Mouse (Mus musculus) kidney, adult 11 months (tissue): Measurements from ENCODE around the gene Diablo.

Experiments used
- DNase-seq: peaks from one replicate; pipeline ENCODE4 v3.0.0; 2022

Gene Diablo

DNA sequence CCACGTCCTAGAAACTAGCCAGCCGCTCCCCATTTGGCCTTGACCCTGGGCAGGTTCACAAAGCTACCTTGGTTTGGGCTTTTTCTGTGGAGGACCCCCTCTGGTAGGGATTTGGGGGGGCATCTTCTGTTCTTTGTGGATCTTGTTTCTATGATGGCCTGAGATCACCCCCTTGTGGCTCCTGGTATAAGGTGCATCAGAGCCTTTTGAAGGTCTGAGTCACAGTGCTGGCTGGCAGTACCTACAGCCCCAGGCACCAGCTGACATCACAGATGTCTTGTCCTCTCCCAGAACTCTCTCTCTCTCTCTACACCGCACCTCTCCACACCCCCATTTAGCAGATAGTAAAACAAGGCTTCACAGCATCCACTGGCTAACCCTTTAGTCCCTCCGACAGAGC, 24.3 kb downstream of the Diablo start:
- no peak for DNase-seq

DNA sequence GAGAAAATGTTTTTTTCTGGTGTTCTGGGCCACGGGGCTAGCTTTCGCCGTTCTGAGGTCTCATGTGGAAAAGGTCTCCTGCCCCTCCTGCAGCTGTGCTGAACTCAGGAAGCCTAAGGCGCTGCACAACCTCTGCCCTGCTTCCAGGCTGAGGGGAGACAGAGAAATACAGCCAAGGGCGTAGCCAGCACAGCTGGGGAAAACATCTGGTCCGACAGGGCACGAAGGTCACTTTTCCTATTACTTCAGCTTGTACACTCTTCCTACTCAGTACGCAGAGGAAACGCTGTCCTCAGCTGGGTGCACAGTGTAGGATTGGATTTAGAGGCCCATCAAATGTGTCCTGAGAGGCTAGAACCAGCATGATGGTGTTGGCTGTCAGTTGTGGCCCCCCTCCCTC, 34.0 kb downstream of the Diablo start:
- no peak for DNase-seq

DNA sequence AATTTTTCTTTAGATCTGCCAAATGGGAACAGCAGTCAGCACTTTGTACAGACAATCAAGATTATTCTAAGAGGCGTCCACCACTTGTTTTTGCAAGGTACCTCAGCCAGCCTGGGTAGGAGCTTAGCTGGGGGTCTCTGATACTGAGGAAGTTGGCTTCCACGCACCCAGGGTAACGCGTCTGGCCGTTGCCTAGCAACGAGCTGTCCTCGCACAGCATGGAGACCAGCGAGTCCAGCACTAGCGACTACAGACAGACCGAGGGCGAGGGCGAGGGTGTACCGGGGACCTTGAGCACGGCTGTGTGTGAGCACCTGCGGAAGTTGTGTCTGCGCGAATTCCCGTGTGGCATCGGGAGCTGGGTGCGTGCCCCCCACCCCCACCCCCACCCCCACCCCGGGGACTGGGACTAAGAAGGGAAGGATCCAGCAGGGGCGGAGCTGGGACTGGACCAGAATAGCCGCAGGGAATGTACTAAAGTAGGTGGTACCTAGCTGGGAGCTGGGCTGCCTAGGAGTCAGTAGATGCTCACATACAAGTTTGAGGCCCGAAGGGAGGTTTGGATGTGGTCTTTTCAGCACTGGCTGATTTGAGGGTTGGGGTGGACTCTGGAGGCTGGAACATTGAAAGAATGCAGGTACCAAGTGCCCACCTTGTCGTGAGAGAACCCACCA, 34.7 kb downstream of the Diablo start, which contains the start of the genes Lrrc43 and Il31:
Gene Lrrc43, plus strand, starts transcription at position 194 of the 674 bp plus-strand sequence.
Gene Il31, minus strand, starts transcription at position 378 of the 674 bp plus-strand sequence.
- no peak for DNase-seq

DNA sequence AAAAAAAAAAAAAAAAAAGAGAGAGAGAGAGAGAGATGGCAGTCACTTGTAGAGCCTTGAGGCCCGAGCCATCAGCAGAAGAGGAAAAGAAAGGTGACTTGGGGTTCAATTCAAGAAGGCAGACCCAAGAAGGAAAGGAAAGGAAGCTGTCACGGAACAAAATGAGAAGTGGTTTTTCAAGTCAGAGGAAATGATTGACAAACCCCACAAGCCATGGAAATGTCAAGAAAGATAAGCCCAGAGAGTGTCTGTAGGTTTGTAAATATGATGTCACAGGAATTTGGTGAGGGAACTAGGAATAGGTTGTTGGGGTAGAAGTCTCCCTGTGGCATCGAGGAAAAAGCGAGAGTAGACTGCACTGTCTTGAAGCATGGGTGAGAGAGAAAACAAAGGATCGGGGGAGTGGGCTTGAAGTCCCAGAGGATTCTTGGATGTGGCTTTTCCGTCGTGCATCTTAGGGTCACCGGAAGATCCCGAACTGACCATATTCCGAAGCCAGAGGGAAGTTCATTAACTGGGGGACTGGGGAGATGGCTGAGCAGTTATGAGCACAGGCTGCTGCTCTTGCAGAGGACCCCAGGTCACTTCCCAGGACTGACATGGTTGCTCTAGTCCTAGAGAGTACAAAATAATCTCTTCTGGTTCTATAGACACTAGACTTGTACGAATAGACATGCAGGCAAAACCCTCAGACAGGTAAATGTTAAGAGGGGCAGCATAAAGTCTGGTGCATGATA, 36.1 kb downstream of the Diablo start:
- DNase-seq = no peak

DNA sequence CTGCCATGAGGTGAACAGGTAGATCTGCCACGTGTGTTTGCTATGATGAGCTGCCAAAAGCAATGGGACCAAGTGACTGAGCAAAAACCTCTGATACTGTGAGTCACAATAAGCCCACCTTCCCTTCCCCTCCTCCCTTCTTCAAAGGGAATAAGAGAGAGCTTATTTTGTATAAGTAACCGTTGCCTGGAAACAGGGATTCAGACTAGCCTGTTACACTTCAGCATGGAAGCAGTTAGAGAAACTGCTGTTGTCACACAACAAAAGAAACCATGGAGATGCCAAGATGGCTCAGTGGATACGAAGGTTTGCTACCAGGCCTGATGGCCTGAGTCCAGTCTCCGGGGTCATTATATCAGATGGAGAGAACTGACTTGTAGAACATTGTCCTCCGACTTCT, 50.2 kb downstream of the Diablo start:
- DNase-seq = no peak

DNA sequence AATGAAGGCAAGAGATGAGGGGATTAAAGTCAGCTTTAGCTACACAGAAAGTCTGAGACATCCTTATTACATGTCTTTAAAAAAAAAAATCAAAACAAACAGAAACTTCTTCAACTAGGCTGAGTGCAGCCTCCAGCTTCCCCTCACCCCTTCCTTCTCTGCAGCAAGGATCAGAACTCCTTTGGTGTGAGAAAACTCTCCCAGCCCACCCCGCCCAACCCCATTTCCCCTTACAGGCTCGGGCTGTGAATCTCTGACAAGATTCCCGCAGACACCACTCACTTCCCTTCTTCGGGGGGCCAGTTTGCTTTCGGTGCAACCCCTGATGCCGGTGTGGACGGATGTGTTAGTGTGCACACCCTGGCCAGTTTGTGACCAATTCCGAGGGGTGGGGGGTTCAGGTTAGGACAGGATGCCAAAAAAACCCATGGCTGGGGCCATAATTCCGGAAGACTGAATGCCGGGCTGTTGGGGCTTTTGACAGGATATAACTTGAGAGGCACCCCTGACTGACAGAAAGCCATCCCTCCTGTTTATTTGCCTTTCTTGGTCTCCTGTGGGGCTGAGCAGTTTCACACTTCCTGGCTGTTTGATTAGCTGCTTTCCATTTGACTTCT, 53.1 kb downstream of the Diablo start:
- no peak for DNase-seq

DNA sequence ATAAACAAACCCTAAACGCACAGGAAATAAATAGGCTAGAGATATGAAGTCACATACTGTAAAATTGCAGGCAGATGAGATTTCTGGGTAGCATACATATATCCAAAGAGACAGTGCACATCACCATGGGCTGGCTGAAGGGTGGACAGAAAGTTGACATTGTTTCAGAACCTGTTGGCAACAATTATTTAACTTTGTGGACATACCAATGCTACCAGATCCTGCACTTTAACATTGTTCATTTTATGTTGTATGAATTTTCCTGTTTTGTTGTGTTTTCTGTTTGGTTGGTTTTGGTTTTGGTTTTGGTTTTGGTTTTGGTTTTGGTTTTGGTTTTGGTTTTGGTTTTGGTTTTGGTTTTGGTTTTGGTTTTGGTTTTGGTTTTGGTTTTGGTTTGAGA, 59.3 kb downstream of the Diablo start:
- DNase-seq = no peak

DNA sequence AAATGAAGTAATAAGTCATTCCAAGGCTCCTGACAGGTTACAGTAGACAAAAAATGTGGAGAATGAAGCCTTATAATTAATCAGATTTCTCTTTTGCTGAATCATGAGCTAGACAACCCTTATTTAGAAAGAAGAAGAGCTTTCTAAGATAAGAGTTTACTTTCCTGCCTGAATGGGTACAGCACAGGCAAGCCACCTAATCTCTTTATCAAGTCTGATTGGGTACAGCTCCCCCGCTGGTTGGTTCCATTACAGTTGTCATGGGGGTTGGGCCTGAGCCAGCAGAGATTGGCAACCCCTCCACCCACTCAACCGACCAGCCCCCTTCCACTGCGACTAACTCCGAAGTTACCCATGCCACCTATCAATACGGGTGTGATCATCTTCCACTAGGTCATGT, 62.6 kb downstream of the Diablo start:
- DNase-seq = no peak
